Comparison of ENCODE assay signal across 11 mouse cellular contexts in genomic region chr2:27775006-27775405, GRCm38 (mm10).
A peak's percentile ranks its signal among the peaks of the same experiment; 100 is the strongest.
DNase-seq lines count a peak whose midpoint lies in the region; ATAC-seq and TF ChIP-seq lines count a peak whose summit lies in the region.
"Had no signal": no experiment of that assay in that cellular context is flagged by ENCODE, and none has a peak within 500 bp of the region (broad histone marks: within the 10 kb centered on the region; RNA-seq: fewer than 3 reads in every experiment).

No protein-coding gene starts in this region.

- DNase-seq in kidney, adult 2 months, result no peak
- no peak for DNase-seq in kidney, postnatal 14 days
- DNase-seq in neural tube, embryonic 10.5 days (ENCODE audit: extremely low spot score, low spot score), result no peak
- DNase-seq in spleen, postnatal 14 days (ENCODE audit: low spot score in 2 of 2), result no peak
- no peak for DNase-seq in embryo, embryonic 10 days (ENCODE audit: low spot score)
- DNase-seq: left cerebral cortex, postnatal 4 days; thymus, adult 2 months had no signal

- peak overlapping the region; percentile 30; the same call in 1 of the 2 replicates for H3K27ac ChIP-seq in kidney, adult 2 months (ENCODE audit: insufficient read depth, low read depth, low read length)
- 0 out of 2 replicates have a peak overlapping the region, but pooled peaks have one; percentile 38 for H3K27ac ChIP-seq in neural tube, embryonic 13.5 days (replicated peaks)
- peak overlapping the region; percentile 64 for H3K27ac ChIP-seq in intestine, postnatal 0 days (ENCODE audit: low read depth, low read length)

- ATAC-seq in neural tube, embryonic 13.5 days (ENCODE audit: low read depth), result no peak
- ATAC-seq in intestine, postnatal 0 days, result no peak
- ATAC-seq: activated CD4-positive, CD25-positive, alpha-beta regulatory T cell, adult 4 months had no signal

- 93% methylated on average over 10 of the region's 10 CpGs for WGBS in kidney, adult 2 months
- WGBS in neural tube, embryonic 13.5 days, result 87% methylated on average over 10 of the region's 10 CpGs
- WGBS in intestine, postnatal 0 days, result 86% methylated on average over 10 of the region's 10 CpGs

- no peak overlapping the region for H3K4me2 ChIP-seq in neural tube, embryonic 13.5 days
- no peak overlapping the region for H3K4me2 ChIP-seq in intestine, postnatal 0 days (replicated peaks; ENCODE audit: low read depth)

- H3K27me3 ChIP-seq in kidney, adult 2 months (replicated peaks; ENCODE audit: control insufficient read depth, insufficient read depth, low read length), result no peaks in the 10 kb centered on the region
- no peaks in the 10 kb centered on the region for H3K27me3 ChIP-seq in neural tube, embryonic 13.5 days
- H3K27me3 ChIP-seq in intestine, postnatal 0 days (replicated peaks; ENCODE audit: control insufficient read depth, insufficient read depth, low read length), result no peaks in the 10 kb centered on the region

- TF ChIP-seq CTCF in kidney, adult 2 months (conservative IDR thresholded peaks at IDR 0.05; ENCODE audit: insufficient read depth, insufficient read length, low read depth, low read length), result no peak
- peak; percentile 37; the same call in 1 of the 2 replicates for TF ChIP-seq CTCF in intestine, postnatal 0 days (IDR thresholded peaks at IDR 0.05; ENCODE audit: low read depth)

- TF ChIP-seq POLR2A in kidney, adult 2 months (IDR thresholded peaks at IDR 0.05; ENCODE audit: low read depth, low read length), result no peak

- H3K4me1 ChIP-seq in kidney, adult 2 months (ENCODE audit: control insufficient read depth, insufficient read depth, low read length), result no peaks in the 10 kb centered on the region
- 0 out of 2 replicates have a peak, but pooled peaks cover 4% of the 10 kb centered on the region for H3K4me1 ChIP-seq in neural tube, embryonic 13.5 days (replicated peaks)
- no peaks in the 10 kb centered on the region; the same call in 1 of the 2 replicates for H3K4me1 ChIP-seq in intestine, postnatal 0 days (replicated peaks; ENCODE audit: control insufficient read depth, insufficient read depth, low read length)
- H3K4me1 ChIP-seq: megakaryocyte, embryonic 14.5 days had no signal

- no peaks in the 10 kb centered on the region for H3K9me3 ChIP-seq in neural tube, embryonic 13.5 days
- H3K9me3 ChIP-seq in intestine, postnatal 0 days (ENCODE audit: control insufficient read depth), result no peaks in the 10 kb centered on the region
- H3K9me3 ChIP-seq: megakaryocyte, embryonic 14.5 days had no signal

- H3K4me3 ChIP-seq in kidney, adult 2 months (ENCODE audit: insufficient read depth, low read depth, low read length), result no peak overlapping the region
- no peak overlapping the region for H3K4me3 ChIP-seq in neural tube, embryonic 13.5 days
- H3K4me3 ChIP-seq in intestine, postnatal 0 days (ENCODE audit: low read depth, low read length), result no peak overlapping the region
- H3K4me3 ChIP-seq: megakaryocyte, embryonic 14.5 days had no signal

- no peaks in the 10 kb centered on the region for H3K36me3 ChIP-seq in kidney, adult 2 months (ENCODE audit: control insufficient read depth, insufficient read depth, low read length)
- H3K36me3 ChIP-seq in neural tube, embryonic 13.5 days, result no peaks in the 10 kb centered on the region
- H3K36me3 ChIP-seq in intestine, postnatal 0 days (ENCODE audit: control insufficient read depth, insufficient read depth), result no peaks in the 10 kb centered on the region

- H3K9ac ChIP-seq in neural tube, embryonic 13.5 days, result no peak overlapping the region
- no peak overlapping the region for H3K9ac ChIP-seq in intestine, postnatal 0 days (ENCODE audit: low read depth, low read length)
